Mouse (Mus musculus) lung, adult 2 months (tissue): ENCODE measurements around the gene Sfmbt2. TPM values are rescaled to one million over a fixed set of nuclear protein-coding genes. Genes with fewer than 3 reads are reported as not detected.

ENCODE experiments used
- DNase-seq: peaks from one replicate; pipeline ENCODE4 v3.0.0; 2022
- H3K4me1 ChIP-seq: fragments of 200-500 bp; 2 replicates; pipeline ENCODE4 v1.6.1; 2011; ENCODE audit warnings: low read length; ENCODE audit not compliant: control insufficient read depth, insufficient read depth
- H3K4me3 ChIP-seq: fragments of 200-500 bp; replicated peaks from 2 replicates; pipeline ENCODE3; 2011; ENCODE audit warnings: low read depth, mild to moderate bottlenecking, control low read depth, low read length; ENCODE audit errors: extremely low read depth
- CTCF ChIP-seq: fragments of 200-500 bp; IDR thresholded peaks from 2 replicates; pipeline ENCODE4 v1.5.1; 2011; ENCODE audit warnings: mild to moderate bottlenecking, low read length, control low read depth; ENCODE audit not compliant: insufficient read depth
- POLR2A ChIP-seq: fragments of 200-500 bp; IDR thresholded peaks from 2 replicates; pipeline ENCODE4 v1.6.1; 2011; ENCODE audit warnings: low read depth, mild to moderate bottlenecking, control low read depth, low read length, borderline replicate concordance; ENCODE audit errors: extremely low read depth
- WGBS: fragments of 180-500 bp; shearing (Covaris S2); methylation state at CpG from one replicate; pipeline ENCODE4 v1.1.7; 2018; 5-methylcytosine and 5-hydroxymethylcytosine counted together
- polyA plus RNA-seq: library from polyadenylated mRNA; depleted of rRNA; stranded (reverse); fragments of >200 nt; gene quantifications from 2 replicates; pipeline ENCODE4 v1.2.3, GENCODE M21; 2012; rRNA removed

Sfmbt2 gene
- polyA plus RNA-seq, 1 experiment = 0.46 TPM

DNA sequence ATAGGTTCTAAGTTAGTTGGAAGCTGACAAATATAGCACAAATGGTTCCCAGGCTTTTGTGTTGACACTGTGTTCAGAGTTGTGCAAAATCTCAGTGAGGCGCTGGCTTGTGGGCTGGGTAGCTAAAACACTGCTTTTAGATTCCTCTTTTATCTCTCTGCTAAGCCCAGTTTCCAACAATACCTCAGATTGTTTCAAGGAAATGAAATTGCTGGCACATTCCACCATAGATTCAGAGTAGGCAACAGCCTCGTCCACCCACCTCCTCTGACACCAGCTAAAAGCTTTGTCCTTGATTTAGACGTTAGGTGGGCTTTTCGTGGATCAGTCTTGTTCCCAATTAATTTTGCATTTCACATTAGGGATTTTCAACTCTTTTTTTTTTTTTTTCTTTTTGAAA is 212.4 kb downstream of the Sfmbt2 start:
- WGBS = 70% methylated on average over 4 of the region's 4 CpGs
- Histone ChIP-seq H3K4me1 (no peaks in the 10 kb centered on the region), H3K4me3 (no peak overlapping the region)
- TF ChIP-seq CTCF (no peak), POLR2A (no peak)
- DNase-seq = no peak

DNA sequence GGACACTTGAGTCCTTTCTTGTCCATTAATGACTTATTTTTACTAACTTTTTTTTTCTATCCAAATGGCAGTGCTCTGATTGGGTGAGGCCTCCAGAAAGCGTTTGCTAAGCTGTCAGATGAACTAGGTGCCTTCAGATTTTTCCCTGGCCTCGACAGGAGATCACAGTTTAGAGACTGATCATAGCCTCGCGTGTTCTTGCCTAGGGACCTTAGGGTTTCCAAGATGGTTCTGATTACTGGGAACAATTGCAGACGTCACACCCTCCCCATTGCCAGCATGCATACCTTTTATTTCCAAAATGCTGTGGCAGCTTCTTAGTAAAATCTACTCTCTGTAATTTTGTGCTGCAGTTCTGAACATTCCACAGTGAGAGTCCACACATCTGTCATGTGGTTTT is 212.8 kb downstream of the Sfmbt2 start:
- no peaks in the 10 kb centered on the region for H3K4me1 ChIP-seq
- TF ChIP-seq POLR2A (no peak), CTCF (no peak)
- no peak overlapping the region for H3K4me3 ChIP-seq
- 61% methylated on average over 5 of the region's 5 CpGs for WGBS
- DNase-seq = no peak

DNA sequence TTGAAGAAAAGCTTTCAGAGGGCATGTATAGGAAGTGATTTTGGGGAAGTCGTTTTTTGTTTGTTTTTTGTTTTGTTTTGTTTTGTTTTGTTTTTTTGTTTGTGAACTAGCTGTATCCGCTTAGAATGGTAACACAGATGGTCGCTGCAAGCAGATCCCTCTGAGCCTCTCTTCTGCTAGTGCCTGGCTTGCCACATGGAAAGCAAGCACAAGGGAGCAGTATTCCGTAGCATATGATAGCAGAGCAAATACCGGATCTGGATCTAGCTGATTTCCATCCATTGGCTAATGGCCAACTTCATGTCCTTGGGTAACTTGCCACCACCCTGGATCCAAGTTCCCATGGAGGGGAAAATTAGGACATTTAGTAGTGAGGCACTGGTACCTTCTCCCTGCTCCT is 221.0 kb downstream of the Sfmbt2 start:
- no peak for TF ChIP-seq CTCF
- no peak for TF ChIP-seq POLR2A
- WGBS = 60% methylated on average over 5 of the region's 5 CpGs
- Histone ChIP-seq H3K4me3 (no peak overlapping the region), H3K4me1 (no peaks in the 10 kb centered on the region)
- DNase-seq = no peak

DNA sequence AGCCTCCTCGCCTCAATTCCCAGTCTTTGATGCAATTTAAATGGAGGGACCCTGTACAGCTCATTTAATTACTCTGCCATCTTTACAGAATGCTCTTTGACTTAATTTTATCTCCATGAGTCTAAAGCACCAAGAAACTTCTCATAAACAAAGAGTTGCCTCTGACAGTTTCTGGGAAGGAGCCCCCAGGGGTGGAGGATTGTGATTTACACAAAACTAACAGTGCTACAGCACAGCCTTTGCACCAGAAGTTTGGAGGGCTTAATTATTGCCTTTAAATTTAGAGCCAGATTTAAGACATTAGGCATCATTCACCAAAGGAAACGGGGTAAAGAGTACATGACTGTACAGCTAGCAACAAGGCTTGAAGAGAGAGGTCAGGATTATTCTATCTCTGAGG is 245.2 kb downstream of the Sfmbt2 start:
- Histone ChIP-seq H3K4me1 (no peaks in the 10 kb centered on the region), H3K4me3 (no peak overlapping the region)
- TF ChIP-seq POLR2A (no peak), CTCF (no peak)
- 61% methylated on average over 2 of the region's 2 CpGs for WGBS
- DNase-seq = no peak

Other genes starting within 250 kb of the Sfmbt2 start
- 1.4 and 2.6 TPM in 2 replicates for gene Itih2, start 239.1 kb upstream of the Sfmbt2 start, polyA plus RNA-seq
- 3.4 and 4.8 TPM in 2 replicates for gene Itih5, start 216.9 kb upstream of the Sfmbt2 start, polyA plus RNA-seq